Mouse (Mus musculus) liver, embryonic 14.5 days (tissue): Measurements from ENCODE around the gene Srrm4.

Source experiments
- CTCF ChIP-seq: IDR thresholded peaks from 2 replicates; pipeline ENCODE4 v1.5.1; 2016; ENCODE audit warnings: antibody characterized with exemption, low read depth, control low read depth
- EP300 ChIP-seq: IDR thresholded peaks from 2 replicates; pipeline ENCODE4 v1.6.1; 2016; ENCODE audit warnings: antibody characterized with exemption, low read depth

- TF ChIP-seq CTCF, result no peak
- no peak for TF ChIP-seq EP300
These were observed 133.8 kb downstream of the Srrm4 start for GRCm38 (mm10) chr5:116457791-116458190.
